Mouse (Mus musculus) G1E (cell line): ENCODE data around the gene Dock7. TPM values are rescaled to one million over a fixed set of nuclear protein-coding genes. Genes with fewer than 3 reads are reported as not detected.
"Not testable (repeated sequence)": the region's sequence is repeated elsewhere in the genome, so short reads cannot be mapped to it uniquely, and the experiment has no call there.

Experiments
- ATAC-seq: 2 replicates; pipeline ENCODE4 v1.8.0; 2016; ENCODE audit warnings: mild to moderate bottlenecking; ENCODE audit not compliant: insufficient number of reproducible peaks, poor library complexity, low FRiP score, severe bottlenecking; ENCODE audit errors: extremely low read depth
- DNase-seq: peaks from one replicate; pipeline ENCODE4 v3.0.0; 2012; ENCODE audit warnings: low spot score
- H3K27me3 ChIP-seq: 2 replicates; pipeline ENCODE4 v1.6.1; 2012; ENCODE audit warnings: mild to moderate bottlenecking, low read length, inconsistent platforms; ENCODE audit not compliant: insufficient read depth
- H3K36me3 ChIP-seq: replicated peaks from 2 replicates; pipeline ENCODE3; 2012; ENCODE audit warnings: mild to moderate bottlenecking, inconsistent platforms
- H3K4me1 ChIP-seq: 2 replicates; pipeline ENCODE4 v1.6.1; 2012; ENCODE audit warnings: low read depth, low read length, inconsistent platforms, mixed read lengths; ENCODE audit not compliant: insufficient read depth
- H3K4me3 ChIP-seq: 2 replicates; pipeline ENCODE4 v1.5.1; 2012; ENCODE audit warnings: low read depth, mild to moderate bottlenecking, inconsistent platforms, low read length, moderate library complexity, mixed read lengths
- H3K9me3 ChIP-seq: replicated peaks from 2 replicates; pipeline ENCODE4 v1.6.1; 2012; ENCODE audit warnings: inconsistent platforms
- CTCF ChIP-seq: IDR thresholded peaks from 2 replicates; pipeline ENCODE4 v1.5.1; 2012; ENCODE audit warnings: low read depth, low read length, inconsistent platforms, mixed read lengths
- GATA1 ChIP-seq: IDR thresholded peaks from 2 replicates; pipeline ENCODE4 v1.6.1; 2012; ENCODE audit warnings: borderline replicate concordance, low read length, inconsistent platforms, mixed read lengths
- GATA2 ChIP-seq: IDR thresholded peaks from 2 replicates; pipeline ENCODE4 v1.6.1; 2012; ENCODE audit warnings: low read depth, low read length, inconsistent platforms, borderline replicate concordance
- POLR2AphosphoS5 ChIP-seq: IDR thresholded peaks from 2 replicates; pipeline ENCODE4 v1.6.1; 2012; ENCODE audit warnings: low read depth, low read length, inconsistent platforms; ENCODE audit not compliant: insufficient replicate concordance
- TAL1 ChIP-seq: conservative IDR thresholded peaks from 2 replicates; pipeline ENCODE4 v1.6.1; 2012; ENCODE audit warnings: low read depth, low read length, inconsistent platforms, mixed read lengths
- polyA plus RNA-seq: library from polyadenylated mRNA; stranded (reverse); fragments of >175 nt; gene quantifications from 2 replicates; pipeline ENCODE4 v1.2.3, GENCODE M21; 2012
- total RNA-seq, 2 experiments: library from RNA; stranded (forward) in 1 of 2; stranded (reverse) in 1 of 2; fragments of 200-1000 nt in 1 of 2; fragments of >200 nt in 1 of 2; fragmentation: Nextera tagmentation in 1 of 2; gene quantifications; 2 replicates each; pipeline ENCODE4 v1.2.3; 2014 to 2017

The Dock7 gene
- total and polyA plus RNA-seq, 3 experiments: 1.9 TPM; not detected in 2

GRCm38 (mm10) chr4:98984701-98985100 is 136.0 kb downstream of the Dock7 start:
- H3K36me3 ChIP-seq: no peaks in the 10 kb centered on the region
- ATAC-seq: no peak

GRCm38 (mm10) chr4:98979976-98980375 is 140.7 kb downstream of the Dock7 start:
- not testable (repeated sequence) for ATAC-seq

More at GRCm38 (mm10) chr4:98984701-98985100, 136.0 kb downstream of the Dock7 start:
- DNase-seq: no peak
- H3K27me3 ChIP-seq: no peaks in the 10 kb centered on the region
- peaks cover 11% of the 10 kb centered on the region; the same call in 1 of the 2 replicates for H3K9me3 ChIP-seq
- no peaks in the 10 kb centered on the region for H3K4me1 ChIP-seq
- no peak for TF ChIP-seq GATA2
- no peak for TF ChIP-seq POLR2AphosphoS5
- H3K4me3 ChIP-seq: no peak overlapping the region

GRCm38 (mm10) chr4:98978693-98979092 is 142.0 kb downstream of the Dock7 start:
- no peaks in the 10 kb centered on the region for H3K27me3 ChIP-seq
- H3K9me3 ChIP-seq: 0 out of 2 replicates have a peak, but pooled peaks cover 5% of the 10 kb centered on the region
- no peak for ATAC-seq
- H3K4me1 ChIP-seq: no peaks in the 10 kb centered on the region
- DNase-seq: no peak
- H3K36me3 ChIP-seq: no peaks in the 10 kb centered on the region
- no peak for TF ChIP-seq GATA2
- no peak for TF ChIP-seq POLR2AphosphoS5
- no peak for TF ChIP-seq TAL1
- TF ChIP-seq CTCF: no peak
- TF ChIP-seq GATA1: no peak
- no peak overlapping the region for H3K4me3 ChIP-seq

More at GRCm38 (mm10) chr4:98979976-98980375, 140.7 kb downstream of the Dock7 start:
- H3K4me3 ChIP-seq, H3K27me3 ChIP-seq, H3K9me3 ChIP-seq, H3K4me1 ChIP-seq, H3K36me3 ChIP-seq, DNase-seq: not testable (repeated sequence)

- not testable (repeated sequence) for H3K36me3 ChIP-seq, H3K27me3 ChIP-seq, DNase-seq, H3K4me3 ChIP-seq, H3K4me1 ChIP-seq, H3K9me3 ChIP-seq, ATAC-seq
These were observed 142.4 kb downstream of the Dock7 start for GRCm38 (mm10) chr4:98978288-98978687.

GRCm38 (mm10) chr4:98975741-98976140 is 145.0 kb downstream of the Dock7 start:
- Histone ChIP-seq H3K4me1 (no peaks in the 10 kb centered on the region), H3K27me3 (no peaks in the 10 kb centered on the region), H3K36me3 (no peaks in the 10 kb centered on the region), H3K9me3 (no peaks in the 10 kb centered on the region), H3K4me3 (no peak overlapping the region)
- DNase-seq (no peak), ATAC-seq (no peak)
- TF ChIP-seq GATA2 (no peak), POLR2AphosphoS5 (no peak), TAL1 (no peak), GATA1 (no peak), CTCF (no peak)

GRCm38 (mm10) chr4:98969946-98970345 is 150.8 kb downstream of the Dock7 start:
- Histone ChIP-seq H3K9me3 (no peaks in the 10 kb centered on the region), H3K36me3 (no peaks in the 10 kb centered on the region), H3K27me3 (no peaks in the 10 kb centered on the region), H3K4me1 (no peaks in the 10 kb centered on the region), H3K4me3 (no peak overlapping the region)
- TF ChIP-seq TAL1: no peak
- no peak for TF ChIP-seq POLR2AphosphoS5
- TF ChIP-seq CTCF: no peak
- no peak for TF ChIP-seq GATA1
- TF ChIP-seq GATA2: no peak
- no peak for DNase-seq
- ATAC-seq: no peak

GRCm38 (mm10) chr4:98960243-98960642 is 160.5 kb downstream of the Dock7 start:
- ATAC-seq: no peak
- TF ChIP-seq GATA1 (no peak), TAL1 (no peak), GATA2 (no peak), POLR2AphosphoS5 (no peak), CTCF (no peak)
- DNase-seq: no peak

GRCm38 (mm10) chr4:98955986-98956385 is 164.7 kb downstream of the Dock7 start:
- TF ChIP-seq GATA1 (no peak), TAL1 (no peak), POLR2AphosphoS5 (no peak), CTCF (no peak), GATA2 (no peak)
- Histone ChIP-seq H3K4me1 (no peaks in the 10 kb centered on the region), H3K9me3 (0 out of 2 replicates have a peak, but pooled peaks cover 3% of the 10 kb centered on the region), H3K36me3 (no peaks in the 10 kb centered on the region), H3K4me3 (no peak overlapping the region), H3K27me3 (no peaks in the 10 kb centered on the region)
- no peak for DNase-seq
- ATAC-seq: no peak

More at GRCm38 (mm10) chr4:98960243-98960642, 160.5 kb downstream of the Dock7 start:
- H3K36me3 ChIP-seq: no peaks in the 10 kb centered on the region
- H3K4me3 ChIP-seq: no peak overlapping the region
- no peaks in the 10 kb centered on the region for H3K4me1 ChIP-seq
- H3K9me3 ChIP-seq: 0 out of 2 replicates have a peak, but pooled peaks cover 3% of the 10 kb centered on the region
- H3K27me3 ChIP-seq: no peaks in the 10 kb centered on the region
